Mouse (Mus musculus): ENCODE data around the gene Cdon.
"Not testable (repeated sequence)": the region's sequence is repeated elsewhere in the genome, so short reads cannot be mapped to it uniquely, and the experiment has no call there.

The Cdon gene

DNA sequence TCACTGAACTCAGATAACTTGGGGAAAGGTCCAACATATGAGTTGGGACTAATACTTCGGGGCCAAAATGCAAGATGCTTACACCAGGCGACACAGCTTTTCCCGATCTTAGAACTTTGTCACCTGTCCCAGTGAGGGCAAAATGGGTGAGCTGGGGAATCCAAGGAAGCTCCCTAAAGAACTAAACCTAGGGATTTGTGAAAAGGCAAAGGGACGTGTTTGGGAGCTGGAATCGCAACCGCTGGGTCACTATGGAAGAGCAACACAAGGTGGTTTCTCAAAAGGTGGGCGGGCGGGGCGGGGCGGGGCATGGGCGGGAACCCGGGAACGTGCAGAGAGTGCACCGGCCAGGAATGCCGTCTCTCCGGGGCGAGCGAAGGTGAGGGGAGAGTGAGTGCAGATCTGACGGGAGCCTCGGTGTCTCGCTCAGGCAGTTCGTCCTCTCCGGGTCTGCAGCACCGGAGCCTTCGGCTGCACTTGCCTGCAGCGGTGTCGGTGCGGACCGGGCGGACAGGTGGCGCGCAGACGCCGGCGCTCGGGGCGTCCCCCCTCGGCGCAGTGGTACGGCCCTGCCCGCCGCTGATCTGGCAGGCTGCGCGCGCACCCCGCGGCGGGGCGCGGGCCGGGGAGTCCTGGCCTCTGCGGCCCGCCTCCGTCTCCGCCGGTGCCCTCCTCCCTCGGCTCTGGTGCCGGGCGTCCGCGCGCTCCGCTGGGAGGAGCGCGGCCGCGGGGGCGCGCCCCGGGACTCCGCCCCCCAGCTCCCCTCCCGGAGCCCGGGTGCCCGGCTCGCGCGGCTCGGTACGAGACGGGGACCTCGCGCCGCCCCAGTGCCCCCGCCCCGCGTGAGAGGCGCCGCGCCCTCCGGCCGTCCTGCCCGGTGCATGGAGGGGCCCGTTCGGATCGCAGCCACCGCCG, at the start of gene Cdon:
Gene Cdon (plus strand): TSS at position 324 of the 915 bp plus-strand sequence.
- DNase-seq, result peak; percentile 96

DNA sequence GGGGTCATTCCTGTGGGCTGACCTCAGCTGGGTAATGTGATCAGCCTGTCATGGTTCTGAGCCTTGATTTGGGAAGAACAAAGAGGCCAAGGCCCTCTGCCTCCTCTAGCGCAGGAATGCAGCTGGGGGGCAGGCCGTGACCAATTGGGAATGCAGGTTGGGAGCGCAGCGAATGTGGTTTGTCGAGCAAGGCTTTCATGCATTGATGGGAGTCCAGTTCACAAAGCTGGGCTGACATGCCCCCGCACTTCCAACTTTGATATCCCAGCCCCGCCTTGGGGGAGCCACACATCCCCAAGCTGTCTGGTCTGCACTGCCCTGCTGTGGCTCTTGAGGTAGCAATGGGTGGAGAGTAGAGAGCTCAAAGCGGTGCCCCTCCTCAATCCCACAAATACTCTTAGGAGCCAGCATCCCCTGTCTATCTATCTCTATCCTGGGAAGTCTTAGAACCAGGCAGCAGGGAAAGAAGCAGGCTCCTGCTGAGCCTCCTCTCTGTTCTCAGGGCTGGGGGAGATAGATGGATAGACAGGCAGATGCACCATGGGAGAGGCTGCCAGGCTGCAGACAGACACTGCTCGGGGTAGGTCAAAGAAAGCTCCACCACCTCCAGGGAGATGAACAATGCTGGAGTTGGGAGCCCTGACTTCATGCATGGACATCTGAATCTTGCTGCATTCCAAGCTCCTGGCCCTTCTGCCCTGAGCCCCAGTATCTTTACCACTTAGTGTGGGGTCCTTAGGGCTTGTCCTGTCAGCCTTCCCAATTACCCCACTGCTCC, 48.4 kb upstream of the Cdon start:
- DNase-seq, result no peak

DNA sequence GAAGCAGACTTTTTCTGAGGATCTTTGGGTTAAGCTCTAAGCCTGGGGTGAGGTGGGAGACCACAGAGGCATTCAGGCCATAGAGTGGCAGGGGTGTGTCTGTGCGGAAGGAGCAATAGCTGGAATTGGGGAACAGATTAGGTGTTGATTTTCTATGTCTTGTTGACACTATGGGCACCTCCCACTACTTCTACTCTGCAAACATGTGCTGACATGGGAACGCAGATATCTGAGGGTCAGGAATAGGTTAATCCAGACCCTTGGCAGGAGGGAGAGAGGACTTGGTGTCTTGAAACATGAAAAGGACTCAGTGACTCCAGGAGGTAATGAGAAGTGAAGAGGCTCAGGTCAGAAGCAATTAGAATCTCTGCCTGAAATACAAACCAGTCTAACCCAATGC, 43.0 kb upstream of the Cdon start:
- DNase-seq, result no peak

DNA sequence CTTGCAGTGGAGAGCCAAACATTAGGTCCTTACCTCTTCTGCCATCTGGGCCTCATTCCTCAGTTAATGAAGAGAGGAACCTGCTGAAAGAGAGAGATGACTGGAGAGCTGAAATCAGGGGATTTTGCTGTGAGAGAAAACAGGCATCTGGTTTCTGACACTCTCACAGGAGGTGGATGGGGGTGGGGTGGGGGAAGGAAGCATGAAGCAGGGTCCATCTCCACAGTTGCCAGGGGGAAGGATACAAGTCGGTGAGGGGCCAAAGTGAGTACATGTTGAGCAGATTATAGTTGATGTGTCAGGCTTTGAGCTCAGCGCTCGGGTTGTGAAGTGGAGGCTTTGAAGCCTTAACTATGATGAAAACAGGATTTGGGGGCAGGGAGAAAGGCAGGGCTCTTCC, 41.9 kb upstream of the Cdon start:
- DNase-seq, result no peak

DNA sequence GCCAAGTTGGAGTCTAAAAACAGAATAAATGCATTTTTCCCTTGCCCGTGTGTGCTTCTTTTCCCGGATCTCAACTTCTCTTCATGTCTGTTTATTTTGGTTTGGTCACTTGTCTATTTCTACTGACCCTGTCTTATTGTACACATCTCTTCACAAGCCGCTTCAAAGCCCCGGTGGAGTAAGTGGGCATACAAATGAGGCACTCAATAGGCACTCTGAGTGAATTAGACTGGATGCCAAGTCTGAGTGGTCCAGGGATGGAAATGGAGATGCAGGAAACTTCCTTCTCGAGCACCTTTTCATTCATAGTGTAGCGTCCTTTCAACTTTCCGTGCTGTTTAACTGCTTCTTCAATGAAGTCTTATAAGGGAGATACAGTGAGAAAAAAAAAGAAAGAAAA, 21.0 kb upstream of the Cdon start:
- DNase-seq, result no peak

DNA sequence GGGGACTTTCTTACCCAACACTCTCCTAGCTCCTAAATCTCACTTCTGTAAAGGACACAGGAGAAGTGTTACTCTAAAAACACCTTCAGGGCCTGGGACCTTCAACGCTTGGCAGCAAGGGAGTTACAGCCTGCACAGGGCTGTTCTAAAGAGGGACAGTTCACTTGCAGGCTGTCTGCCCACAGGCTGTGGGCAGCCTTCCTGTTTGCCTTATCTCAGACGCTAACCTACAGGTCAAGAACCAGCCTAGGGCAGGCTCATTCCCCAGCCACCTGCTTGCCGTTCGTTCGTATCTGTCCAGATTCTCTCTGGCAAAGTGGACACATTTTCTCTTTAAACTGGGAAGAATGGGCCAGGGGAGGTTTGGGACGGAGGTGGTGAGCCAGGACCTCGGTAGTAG, 20.5 kb upstream of the Cdon start:
- no peak for DNase-seq

DNA sequence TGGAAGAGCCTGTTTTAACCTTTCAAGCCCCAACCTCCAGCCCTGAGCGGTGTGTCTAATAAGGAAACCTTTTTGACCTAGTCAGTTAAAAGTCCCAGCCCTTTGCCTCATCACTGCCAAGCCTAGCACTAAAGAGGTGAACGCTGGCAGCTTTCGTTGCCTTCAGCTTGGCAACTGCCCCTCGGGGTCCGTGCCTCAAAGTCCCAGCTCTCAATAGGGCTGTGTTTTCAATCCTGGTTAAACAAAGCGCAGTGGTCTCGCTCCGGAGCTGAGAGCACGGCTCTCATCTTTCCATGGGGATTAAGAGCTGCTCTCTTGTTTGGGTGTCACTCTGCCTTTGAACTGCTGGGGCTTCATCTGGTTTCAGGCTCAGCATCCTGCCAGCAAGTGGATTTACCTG, 20.1 kb upstream of the Cdon start:
- no peak for DNase-seq

DNA sequence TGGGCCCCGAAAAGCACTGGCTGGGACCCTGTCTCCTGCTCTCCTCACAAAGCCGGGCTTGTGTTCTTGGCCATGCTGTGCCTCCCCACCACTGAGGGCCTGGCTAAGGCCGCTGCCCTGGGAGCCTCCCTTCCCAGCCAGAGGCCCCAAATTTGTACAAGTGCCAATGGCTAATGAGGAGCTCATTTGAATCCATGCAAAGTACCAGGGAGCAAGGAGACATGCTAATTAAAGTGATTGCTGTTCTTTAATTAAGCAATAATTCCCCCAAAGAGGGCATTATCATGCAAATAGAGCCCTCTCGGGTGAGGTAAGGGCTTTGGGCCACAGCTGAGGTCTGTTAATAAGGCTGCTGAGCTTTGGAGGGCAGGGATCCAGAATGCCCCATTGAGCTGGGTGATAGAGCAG, 18.3 kb upstream of the Cdon start:
- DNase-seq, result no peak

DNA sequence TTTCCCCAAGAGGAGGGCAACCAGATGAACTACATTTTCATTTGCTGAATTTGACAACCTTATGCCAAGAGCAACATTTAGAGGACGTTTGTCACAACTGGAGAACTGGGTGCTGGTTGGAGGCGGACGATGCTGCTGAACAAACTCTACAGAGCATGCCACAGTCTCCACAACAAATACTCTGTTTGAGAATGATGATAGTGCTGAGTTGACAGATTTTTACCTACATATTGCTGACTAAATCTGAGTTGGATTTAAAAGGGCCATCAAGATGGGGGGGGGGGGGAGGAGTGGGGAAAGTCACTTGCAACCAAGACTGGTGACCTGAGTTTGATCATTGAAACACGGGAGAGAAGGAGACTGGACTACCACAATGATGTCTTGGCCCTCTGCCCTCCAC, 17.4 kb upstream of the Cdon start:
- DNase-seq, result no peak

DNA sequence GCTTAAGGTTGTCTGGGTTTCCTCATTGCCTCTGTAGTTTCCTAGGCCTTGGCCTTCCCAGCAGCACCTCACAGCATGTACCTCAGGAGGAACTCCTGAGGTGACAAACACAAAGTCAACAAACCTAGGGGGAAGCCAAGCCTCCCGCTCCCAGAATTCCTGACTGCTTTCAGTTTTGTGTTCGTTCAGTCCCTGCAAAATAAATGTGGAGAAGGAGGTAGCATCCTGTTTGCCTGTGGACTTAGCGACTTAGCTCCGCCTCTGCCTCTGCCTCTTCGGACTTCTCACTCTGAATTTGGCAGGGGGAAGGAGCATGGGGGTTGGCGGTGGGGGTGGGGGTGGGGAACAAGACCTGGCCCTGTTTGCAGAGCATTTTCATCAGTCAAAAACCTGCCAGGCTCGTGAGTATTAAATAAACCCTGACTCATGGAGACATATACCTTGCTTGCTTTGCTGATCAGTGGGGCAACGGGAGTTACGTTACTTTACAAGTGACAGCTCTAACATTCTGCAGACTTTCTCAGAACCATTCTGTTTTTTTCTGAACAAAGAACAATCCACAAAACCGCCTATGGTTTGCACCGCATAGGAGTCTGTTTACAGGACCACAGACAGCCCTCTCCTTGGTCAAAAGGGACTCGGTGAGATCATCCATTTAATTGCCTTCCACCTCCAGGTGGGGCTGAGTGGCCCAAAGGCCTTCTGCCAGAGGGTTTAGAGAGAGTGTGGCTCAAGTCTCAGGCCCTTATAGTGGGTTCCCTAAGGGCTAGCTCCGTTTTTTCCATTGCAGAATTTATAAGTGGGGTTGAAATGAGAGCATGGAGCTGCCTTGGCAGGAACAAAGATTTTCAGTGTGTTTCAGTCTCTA, 15.7 kb upstream of the Cdon start:
- no peak for DNase-seq

DNA sequence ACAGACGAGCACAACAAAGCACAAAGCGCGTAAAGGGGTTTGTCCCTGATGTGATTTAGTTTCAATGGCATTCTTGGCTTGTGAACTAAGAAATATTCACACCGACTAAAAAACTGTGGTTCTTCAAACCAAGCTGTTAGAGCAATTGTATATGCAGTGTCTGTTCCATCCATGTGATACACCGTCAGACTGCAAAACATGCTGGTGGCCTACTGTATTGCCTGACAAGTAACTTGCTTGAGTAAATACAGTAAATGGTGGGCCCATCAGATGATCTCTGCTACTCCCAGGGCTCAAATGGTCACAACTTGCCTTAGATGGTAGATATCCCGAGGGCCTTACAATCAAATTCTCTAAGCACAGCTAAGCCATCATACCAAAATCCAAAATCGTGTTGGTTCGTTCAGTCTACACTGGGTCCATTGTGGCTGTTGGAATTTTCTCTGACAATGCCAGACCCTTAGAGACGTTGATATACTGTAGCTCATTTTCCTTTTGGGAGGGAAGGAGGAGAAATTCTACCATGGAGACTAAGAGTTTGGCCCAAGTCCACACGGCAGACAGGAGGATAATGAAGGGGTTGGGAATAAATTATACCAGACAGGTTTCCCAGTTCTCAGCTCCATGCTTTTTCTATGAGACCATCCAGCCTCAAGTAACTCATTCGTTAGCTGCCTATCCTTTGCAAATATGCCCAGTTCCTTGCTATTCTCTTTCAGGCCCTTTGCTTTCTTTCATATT, 9.5 kb upstream of the Cdon start:
- DNase-seq, result no peak

DNA sequence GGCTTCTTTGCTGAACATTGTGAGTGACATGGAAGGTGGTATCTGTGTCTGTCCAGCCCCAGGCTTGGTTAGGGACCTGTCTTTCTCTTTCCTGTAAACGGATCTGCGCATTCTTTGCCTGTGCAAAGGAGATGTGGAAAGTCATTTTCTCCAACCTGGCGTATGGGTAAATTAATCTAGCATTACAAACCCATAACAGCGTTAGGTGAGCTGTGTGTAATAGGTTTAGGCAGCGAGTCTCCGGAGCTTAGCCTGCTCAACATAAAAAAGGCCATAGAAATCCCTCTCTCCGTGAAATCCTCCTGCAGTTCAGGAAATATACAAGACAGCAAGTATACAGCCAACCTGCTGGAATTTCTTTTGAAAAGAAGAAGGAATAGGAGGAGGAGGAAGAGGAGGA, 9.0 kb upstream of the Cdon start:
- DNase-seq, result no peak

DNA sequence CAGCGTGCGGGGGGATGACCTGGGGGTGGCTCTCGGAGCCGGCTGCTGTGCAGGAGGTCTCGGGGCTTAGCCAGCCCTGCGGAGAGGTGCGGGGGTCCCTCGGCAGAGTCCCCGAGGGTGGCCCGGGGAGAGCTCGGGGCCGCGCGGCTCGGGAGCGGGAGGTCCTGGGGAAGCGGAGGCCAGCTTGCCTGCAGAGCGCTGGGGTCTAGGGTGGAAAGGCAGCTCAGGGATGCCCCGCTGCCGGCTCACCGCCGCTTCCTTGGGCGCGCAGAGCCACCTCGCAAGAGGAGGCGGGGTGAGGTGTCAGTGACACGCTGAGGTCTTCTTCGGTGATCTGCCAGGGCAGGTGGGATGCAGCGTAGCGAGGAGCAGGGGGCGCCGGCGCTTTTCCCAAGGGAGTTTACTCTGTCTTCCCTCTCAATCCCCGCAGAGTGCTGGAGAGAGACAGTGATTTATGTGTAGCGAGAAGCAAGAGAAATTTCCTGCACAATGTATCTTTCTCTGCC, 855 bp downstream of the Cdon start:
- DNase-seq, result peak; percentile 65

DNA sequence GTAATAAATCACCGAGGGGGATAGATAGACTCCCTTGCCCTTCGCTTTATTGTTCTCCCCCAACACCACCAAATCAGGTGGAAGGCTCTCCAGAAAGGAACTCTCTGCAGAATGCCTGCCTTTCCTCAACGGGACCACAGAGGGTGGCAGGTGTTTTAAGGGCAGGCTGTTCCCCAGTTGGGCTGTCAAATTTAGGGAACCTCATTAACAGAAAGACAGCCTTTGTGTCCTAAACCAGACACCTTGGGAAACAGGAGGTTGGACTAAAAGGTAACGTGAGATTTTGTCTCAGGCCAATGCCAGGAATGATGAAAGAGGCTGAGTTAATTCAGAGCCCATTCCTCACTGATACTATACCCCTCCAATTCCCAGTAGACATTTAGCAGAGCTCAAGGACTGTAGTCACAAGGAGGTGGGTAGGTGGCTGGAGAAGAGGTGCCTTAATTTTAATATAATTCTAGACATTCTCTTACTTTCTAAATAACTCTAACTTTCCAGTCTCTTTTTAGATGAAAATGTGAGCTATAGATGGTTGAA, 1.5 kb downstream of the Cdon start:
- DNase-seq, result no peak

DNA sequence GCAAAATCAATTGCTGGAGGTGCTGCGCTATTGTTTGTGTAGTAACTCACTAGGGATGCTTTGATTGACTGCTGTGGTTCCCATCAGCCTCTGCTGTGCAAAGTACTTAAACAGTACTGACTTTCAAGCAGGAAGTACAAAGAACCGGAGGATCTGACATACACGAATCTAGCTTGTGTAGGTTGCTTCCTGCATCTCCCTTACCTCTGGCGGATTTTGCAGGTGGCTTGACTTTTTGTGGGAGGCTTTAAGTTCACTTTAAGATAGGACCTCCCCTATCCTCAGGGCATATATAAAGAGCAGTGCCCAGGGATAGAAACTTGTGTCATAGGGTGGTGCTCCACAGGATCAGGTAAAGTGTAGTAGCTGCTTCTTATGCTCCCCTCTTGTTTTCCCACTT, 2.3 kb downstream of the Cdon start:
- DNase-seq, result no peak

DNA sequence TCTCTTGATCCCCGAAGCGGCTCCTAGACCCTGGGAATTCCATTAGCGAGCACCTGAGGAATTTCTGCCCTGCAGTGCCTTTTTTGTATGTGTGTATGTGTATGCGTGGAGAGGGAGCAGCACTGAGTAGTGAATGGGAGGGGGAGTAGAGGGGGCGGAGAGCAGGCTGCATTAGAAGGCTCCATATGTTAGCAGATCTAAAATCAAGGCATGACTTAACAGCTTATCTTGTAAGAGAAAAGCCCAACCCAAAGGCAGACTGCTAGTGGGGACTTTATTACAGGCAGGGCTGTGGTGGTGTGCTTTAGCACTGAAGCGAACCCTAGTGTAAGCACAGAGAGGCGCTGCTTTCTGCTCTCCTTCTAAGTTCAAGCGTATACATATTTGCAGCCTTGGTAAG, 3.7 kb downstream of the Cdon start:
- DNase-seq, result peak; percentile 32

DNA sequence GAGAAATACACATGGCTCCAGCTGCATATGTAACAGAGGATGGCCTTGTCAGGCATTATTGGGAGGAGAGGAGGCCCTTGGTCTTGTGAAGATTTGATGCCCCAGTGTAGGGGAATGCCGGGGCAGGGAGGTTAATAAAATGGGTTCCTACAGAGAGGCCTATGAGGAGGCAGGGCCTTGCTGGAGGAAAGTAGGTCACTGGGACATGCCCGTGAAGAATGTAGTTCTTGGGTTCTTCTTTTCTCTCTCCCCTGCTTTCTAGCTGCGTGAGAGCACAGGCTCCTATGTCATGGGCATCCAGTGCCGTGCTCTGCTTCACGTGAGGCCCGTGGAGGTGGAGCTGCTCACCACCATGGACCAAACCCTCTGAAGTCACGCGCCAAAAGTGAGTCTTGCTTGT, 9.5 kb downstream of the Cdon start:
- no peak for DNase-seq

DNA sequence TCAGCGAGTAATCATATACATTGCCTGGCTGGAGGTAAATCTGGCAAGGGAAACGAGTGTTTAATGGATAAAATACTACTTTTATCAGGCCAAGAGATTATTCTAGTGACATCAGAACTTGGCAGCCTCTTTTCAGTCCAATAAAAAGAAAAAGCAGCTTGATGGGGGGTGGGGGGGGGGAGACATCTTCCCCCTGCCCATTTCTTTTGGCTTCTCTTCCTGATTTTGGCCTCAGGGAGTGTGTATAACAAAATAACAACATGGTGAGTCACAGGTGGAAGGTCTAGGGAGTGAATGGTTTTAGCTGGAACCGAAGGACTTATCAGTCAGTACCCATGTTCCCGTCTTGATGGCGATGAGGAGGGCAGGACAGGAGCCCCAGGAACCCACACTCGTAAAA, 10.5 kb downstream of the Cdon start:
- DNase-seq, result no peak

DNA sequence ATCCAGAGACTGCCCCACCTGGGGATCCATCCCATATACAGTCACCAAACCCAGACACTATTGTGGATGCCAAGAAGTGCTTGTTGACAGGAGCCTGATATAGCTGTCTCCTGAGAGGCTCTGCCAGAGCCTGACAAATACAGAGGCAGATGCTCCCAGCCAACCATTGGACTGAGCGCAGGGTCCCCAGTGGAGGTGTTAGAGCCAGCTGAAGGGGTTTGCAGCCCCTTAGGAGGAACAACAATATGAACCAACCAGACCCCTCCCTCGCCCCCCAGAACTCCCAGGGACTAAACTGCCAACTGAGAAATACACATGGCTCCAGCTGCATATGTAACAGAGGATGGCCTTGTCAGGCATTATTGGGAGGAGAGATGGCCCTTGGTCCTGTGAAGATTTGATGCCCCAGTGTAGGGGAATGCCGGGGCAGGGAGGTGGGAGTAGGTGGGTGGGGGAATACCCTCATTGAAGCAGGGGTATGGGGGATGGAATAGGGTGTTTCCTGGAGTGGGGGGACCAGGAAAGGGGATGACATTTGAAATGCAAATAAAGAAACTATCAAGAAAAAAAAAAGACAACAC, 11.9 kb downstream of the Cdon start:
- DNase-seq, result not testable (repeated sequence)

DNA sequence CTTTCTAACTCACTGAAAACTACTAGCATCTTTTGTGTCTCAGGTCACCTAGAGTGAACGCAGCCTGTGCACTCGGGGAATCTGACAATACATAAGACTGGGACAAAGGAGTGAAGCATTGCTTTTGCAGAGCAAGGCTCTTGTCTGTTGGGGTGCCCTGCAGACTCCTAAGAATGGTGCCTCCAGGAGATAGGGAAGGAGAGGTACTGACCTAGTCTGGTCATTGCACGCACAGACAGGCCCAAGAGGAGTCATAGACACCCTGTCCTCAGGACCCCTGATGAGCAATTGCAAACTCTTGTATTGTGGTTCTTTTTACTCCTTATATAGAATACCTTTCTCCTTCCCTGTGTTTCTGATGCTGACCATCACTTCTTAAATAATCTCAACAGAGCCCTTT, 13.4 kb downstream of the Cdon start:
- DNase-seq, result no peak

DNA sequence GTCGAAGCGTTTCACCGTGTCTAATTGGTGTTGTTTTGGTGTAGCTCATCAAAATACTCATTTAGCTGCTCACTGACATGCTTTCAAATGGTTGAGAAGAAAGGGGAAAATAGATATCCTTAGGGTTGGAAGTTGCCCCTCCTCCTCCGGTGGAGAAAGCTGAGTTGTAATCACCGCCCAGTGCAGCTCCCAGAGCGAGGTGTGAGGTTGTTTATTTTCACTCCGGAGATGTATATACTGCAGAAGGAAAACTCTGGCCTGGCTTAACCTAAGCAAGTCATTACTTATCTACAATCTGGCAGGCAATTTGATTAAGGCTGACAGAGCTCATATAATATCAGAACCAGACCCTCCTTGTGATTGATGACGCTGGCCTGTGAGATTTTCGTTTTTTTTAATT, 14.6 kb downstream of the Cdon start:
- DNase-seq, result no peak

Data from kidney, postnatal 10 days (tissue).